Mouse (Mus musculus): ENCODE data around the gene Stab1. TPM values are rescaled to one million over a fixed set of nuclear protein-coding genes. Genes with fewer than 3 reads are reported as not detected.

The Stab1 gene
- total RNA-seq, 1 experiment = 2.0 TPM

GRCm38 (mm10) chr14:31170963-31171362 lies 2.5 kb upstream of the Stab1 start:
- Histone ChIP-seq H3K9me3 (ENCODE audit: control insufficient read depth, insufficient read depth, low read depth, low read length) (no peaks in the 10 kb centered on the region), H3K36me3 (ENCODE audit: control insufficient read depth, insufficient read depth, low read length, poor library complexity, severe bottlenecking) (peaks cover 48% of the 10 kb centered on the region), H3K27ac (ENCODE audit: insufficient read depth, low read depth, low read length, poor library complexity, severe bottlenecking) (no peak overlapping the region), H3K4me3 (ENCODE audit: insufficient read depth in 1 of 2, low read depth in 1 of 2, low read length in 2 of 2, poor library complexity in 1 of 2, severe bottlenecking in 1 of 2) (no peak overlapping the region), H3K4me1 (ENCODE audit: control insufficient read depth in 2 of 2, insufficient read depth in 2 of 2, low read length in 2 of 2, poor library complexity in 1 of 2) (peaks cover 0 to 5% of the 10 kb centered on the region in 2 experiments; a peak in 1 of 4 replicates), H3K9ac (ENCODE audit: insufficient read depth, low read depth, low read length, poor library complexity, severe bottlenecking) (no peak overlapping the region)
- no peak for TF ChIP-seq MAFK (IDR thresholded peaks at IDR 0.05; ENCODE audit: insufficient read depth, low read depth, low read length)
- TF ChIP-seq ZC3H11A (IDR thresholded peaks at IDR 0.05; ENCODE audit: borderline replicate concordance, low read depth, low read length) = no peak
- TF ChIP-seq CHD2 (IDR thresholded peaks at IDR 0.05; ENCODE audit: low read depth, low read length) = no peak
- no peak for TF ChIP-seq ZNF384 (IDR thresholded peaks at IDR 0.05; ENCODE audit: low read depth, low read length)
- no peak for TF ChIP-seq HCFC1 (IDR thresholded peaks at IDR 0.05; ENCODE audit: borderline replicate concordance, insufficient read depth, low read length)
- in situ Hi-C loops (cut with MboI; ENCODE audit: low sequenced_read_pairs in 2 of 2, unreplicated experiment in 2 of 2) = no loop called here
- DNase-seq (ENCODE audit: low read depth, low spot score) = no peak

GRCm38 (mm10) chr14:31169508-31169907 lies 1.1 kb upstream of the Stab1 start:
- Histone ChIP-seq H3K9ac (ENCODE audit: insufficient read depth, low read depth, low read length, poor library complexity, severe bottlenecking) (no peak overlapping the region), H3K9me3 (ENCODE audit: control insufficient read depth, insufficient read depth, low read depth, low read length) (no peaks in the 10 kb centered on the region), H3K36me3 (ENCODE audit: control insufficient read depth, insufficient read depth, low read length, poor library complexity, severe bottlenecking) (peaks cover 38% of the 10 kb centered on the region), H3K4me3 (ENCODE audit: insufficient read depth in 1 of 2, low read depth in 1 of 2, low read length in 2 of 2, poor library complexity in 1 of 2, severe bottlenecking in 1 of 2) (no peak overlapping the region), H3K4me1 (ENCODE audit: control insufficient read depth in 2 of 2, insufficient read depth in 2 of 2, low read length in 2 of 2, poor library complexity in 1 of 2) (peaks cover 0 to 5% of the 10 kb centered on the region in 2 experiments; a peak in 1 of 4 replicates), H3K27ac (ENCODE audit: insufficient read depth, low read depth, low read length, poor library complexity, severe bottlenecking) (no peak overlapping the region)
- DNase-seq (ENCODE audit: low read depth, low spot score) = no peak
- in situ Hi-C loops (cut with MboI; ENCODE audit: low sequenced_read_pairs in 2 of 2, unreplicated experiment in 2 of 2) = no loop called here
- no peak for TF ChIP-seq ZNF384 (IDR thresholded peaks at IDR 0.05; ENCODE audit: low read depth, low read length)
- no peak for TF ChIP-seq CHD2 (IDR thresholded peaks at IDR 0.05; ENCODE audit: low read depth, low read length)
- no peak for TF ChIP-seq HCFC1 (IDR thresholded peaks at IDR 0.05; ENCODE audit: borderline replicate concordance, insufficient read depth, low read length)
- TF ChIP-seq ZC3H11A (IDR thresholded peaks at IDR 0.05; ENCODE audit: borderline replicate concordance, low read depth, low read length) = no peak
- TF ChIP-seq MAFK (IDR thresholded peaks at IDR 0.05; ENCODE audit: insufficient read depth, low read depth, low read length) = no peak

GRCm38 (mm10) chr14:31166827-31167226 lies 1.6 kb downstream of the Stab1 start:
- Histone ChIP-seq H3K9me3 (ENCODE audit: control insufficient read depth, insufficient read depth, low read depth, low read length) (no peaks in the 10 kb centered on the region), H3K27ac (ENCODE audit: insufficient read depth, low read depth, low read length, poor library complexity, severe bottlenecking) (no peak overlapping the region), H3K36me3 (ENCODE audit: control insufficient read depth, insufficient read depth, low read length, poor library complexity, severe bottlenecking) (peaks cover 11% of the 10 kb centered on the region), H3K4me1 (ENCODE audit: control insufficient read depth in 2 of 2, insufficient read depth in 2 of 2, low read length in 2 of 2, poor library complexity in 1 of 2) (peaks cover 0 to 10% of the 10 kb centered on the region in 2 experiments; a peak in 1 of 4 replicates), H3K4me3 (ENCODE audit: insufficient read depth in 1 of 2, low read depth in 1 of 2, low read length in 2 of 2, poor library complexity in 1 of 2, severe bottlenecking in 1 of 2) (no peak overlapping the region), H3K9ac (ENCODE audit: insufficient read depth, low read depth, low read length, poor library complexity, severe bottlenecking) (no peak overlapping the region)
- no peak for DNase-seq (ENCODE audit: low read depth, low spot score)
- TF ChIP-seq HCFC1 (IDR thresholded peaks at IDR 0.05; ENCODE audit: borderline replicate concordance, insufficient read depth, low read length) (no peak), MAFK (IDR thresholded peaks at IDR 0.05; ENCODE audit: insufficient read depth, low read depth, low read length) (no peak), ZNF384 (IDR thresholded peaks at IDR 0.05; ENCODE audit: low read depth, low read length) (no peak), CHD2 (IDR thresholded peaks at IDR 0.05; ENCODE audit: low read depth, low read length) (no peak), ZC3H11A (IDR thresholded peaks at IDR 0.05; ENCODE audit: borderline replicate concordance, low read depth, low read length) (no peak)
- in situ Hi-C loops (cut with MboI; ENCODE audit: low sequenced_read_pairs in 2 of 2, unreplicated experiment in 2 of 2) = no loop called here

- DNase-seq (ENCODE audit: low read depth, low spot score) = no peak
- no peak overlapping the region for H3K4me3 ChIP-seq (ENCODE audit: insufficient read depth in 1 of 2, low read depth in 1 of 2, low read length in 2 of 2, poor library complexity in 1 of 2, severe bottlenecking in 1 of 2)
- H3K27ac ChIP-seq (ENCODE audit: insufficient read depth, low read depth, low read length, poor library complexity, severe bottlenecking) = no peak overlapping the region
- no peaks in the 10 kb centered on the region for H3K9me3 ChIP-seq (ENCODE audit: control insufficient read depth, insufficient read depth, low read depth, low read length)
- in situ Hi-C loops (cut with MboI; ENCODE audit: low sequenced_read_pairs in 2 of 2, unreplicated experiment in 2 of 2) = no loop called here
- no peak for TF ChIP-seq CHD2 (IDR thresholded peaks at IDR 0.05; ENCODE audit: low read depth, low read length)
- TF ChIP-seq MAFK (IDR thresholded peaks at IDR 0.05; ENCODE audit: insufficient read depth, low read depth, low read length) = no peak
- TF ChIP-seq HCFC1 (IDR thresholded peaks at IDR 0.05; ENCODE audit: borderline replicate concordance, insufficient read depth, low read length) = no peak
- no peak for TF ChIP-seq ZNF384 (IDR thresholded peaks at IDR 0.05; ENCODE audit: low read depth, low read length)
- TF ChIP-seq ZC3H11A (IDR thresholded peaks at IDR 0.05; ENCODE audit: borderline replicate concordance, low read depth, low read length) = no peak
- H3K4me1 ChIP-seq (ENCODE audit: control insufficient read depth in 2 of 2, insufficient read depth in 2 of 2, low read length in 2 of 2, poor library complexity in 1 of 2) = peaks cover 0 to 10% of the 10 kb centered on the region in 2 experiments; a peak in 1 of 4 replicates
- peaks cover 4% of the 10 kb centered on the region for H3K36me3 ChIP-seq (ENCODE audit: control insufficient read depth, insufficient read depth, low read length, poor library complexity, severe bottlenecking)
- H3K9ac ChIP-seq (ENCODE audit: insufficient read depth, low read depth, low read length, poor library complexity, severe bottlenecking) = no peak overlapping the region
Measured at GRCm38 (mm10) chr14:31165991-31166630, 2.3 kb downstream of the Stab1 start.

All from ES-E14 (cell line).